Mouse (Mus musculus) bone marrow macrophage, adult 2 months (primary cell): ENCODE data around the gene Vwa2. TPM values are rescaled to one million over a fixed set of nuclear protein-coding genes. Genes with fewer than 3 reads are reported as not detected.

Experiments
- H3K27ac ChIP-seq: 2 replicates; pipeline ENCODE4 v1.5.1; 2012; ENCODE audit warnings: low read depth, low read length; ENCODE audit not compliant: insufficient read depth
- H3K4me1 ChIP-seq: 2 replicates; pipeline ENCODE4 v1.6.1; 2012; ENCODE audit warnings: low read length; ENCODE audit not compliant: control insufficient read depth, insufficient read depth
- H3K4me3 ChIP-seq: 2 replicates; pipeline ENCODE4 v1.5.1; 2012; ENCODE audit warnings: mild to moderate bottlenecking, low read length, moderate library complexity; ENCODE audit not compliant: insufficient read depth
- CTCF ChIP-seq: IDR thresholded peaks from 2 replicates; pipeline ENCODE4 v1.5.1; 2012; ENCODE audit warnings: low read depth, mild to moderate bottlenecking, low read length, moderate library complexity
- POLR2A ChIP-seq: IDR thresholded peaks from 2 replicates; pipeline ENCODE4 v1.6.1; 2012; ENCODE audit warnings: mild to moderate bottlenecking, low read depth, low read length, borderline replicate concordance
- polyA plus RNA-seq: library from polyadenylated mRNA; stranded (reverse); fragments of >200 nt; gene quantifications from 2 replicates; pipeline ENCODE4 v1.2.4, GENCODE M21; 2012; ENCODE audit not compliant: missing spikeins, insufficient read depth, insufficient read length

Vwa2 gene
- polyA plus RNA-seq, result not detected in 2 replicates

- H3K27ac ChIP-seq, result no peak within 1 kb of the TSS
- H3K4me3 ChIP-seq, result no peak within 1 kb of the TSS
- no peak for TF ChIP-seq CTCF
- no peaks in the 10 kb centered on the region for H3K4me1 ChIP-seq
Observed at GRCm38 (mm10) chr19:56873816-56874600, at the start of gene Vwa2. Vwa2 (plus strand) TSS chr19:56874249.

GRCm38 (mm10) chr19:56826047-56826631 is 47.9 kb upstream of the Vwa2 start, which contains the start of gene Tdrd1:
Tdrd1 (plus strand) TSS chr19:56826209.
- Histone ChIP-seq H3K27ac (no peak within 1 kb of the TSS), H3K4me1 (no peaks in the 10 kb centered on the region), H3K4me3 (no peak within 1 kb of the TSS)
- no peak for TF ChIP-seq CTCF
- TF ChIP-seq POLR2A, result no peak

- no peak overlapping the region for H3K4me3 ChIP-seq
- no peak overlapping the region for H3K27ac ChIP-seq
- no peaks in the 10 kb centered on the region for H3K4me1 ChIP-seq
- no peak for TF ChIP-seq POLR2A
- no peak for TF ChIP-seq CTCF
Observed at GRCm38 (mm10) chr19:56828305-56828704, 45.7 kb upstream of the Vwa2 start.

GRCm38 (mm10) chr19:56829267-56829666 is 44.8 kb upstream of the Vwa2 start:
- no peak overlapping the region for H3K27ac ChIP-seq
- TF ChIP-seq CTCF, result no peak
- TF ChIP-seq POLR2A, result no peak
- no peak overlapping the region for H3K4me3 ChIP-seq
- no peaks in the 10 kb centered on the region for H3K4me1 ChIP-seq

GRCm38 (mm10) chr19:56830163-56830562 is 43.9 kb upstream of the Vwa2 start:
- Histone ChIP-seq H3K4me3 (no peak overlapping the region), H3K27ac (no peak overlapping the region), H3K4me1 (no peaks in the 10 kb centered on the region)
- TF ChIP-seq CTCF (no peak), POLR2A (no peak)

GRCm38 (mm10) chr19:56835340-56835739 is 38.7 kb upstream of the Vwa2 start:
- Histone ChIP-seq H3K27ac (no peak overlapping the region), H3K4me1 (no peaks in the 10 kb centered on the region), H3K4me3 (no peak overlapping the region)
- TF ChIP-seq CTCF (no peak), POLR2A (no peak)

GRCm38 (mm10) chr19:56838942-56839706 is 34.9 kb upstream of the Vwa2 start:
- H3K4me3 ChIP-seq, result no peak overlapping the region
- no peaks in the 10 kb centered on the region for H3K4me1 ChIP-seq
- no peak for TF ChIP-seq POLR2A
- TF ChIP-seq CTCF, result no peak
- H3K27ac ChIP-seq, result no peak overlapping the region

- Histone ChIP-seq H3K4me3 (no peak overlapping the region), H3K27ac (no peak overlapping the region), H3K4me1 (no peaks in the 10 kb centered on the region)
- TF ChIP-seq CTCF (no peak), POLR2A (no peak)
Observed at GRCm38 (mm10) chr19:56842974-56843373, 31.1 kb upstream of the Vwa2 start.

GRCm38 (mm10) chr19:56852590-56852989 is 21.5 kb upstream of the Vwa2 start:
- Histone ChIP-seq H3K27ac (no peak overlapping the region), H3K4me1 (no peaks in the 10 kb centered on the region), H3K4me3 (no peak overlapping the region)
- no peak for TF ChIP-seq CTCF
- TF ChIP-seq POLR2A, result no peak

- H3K4me3 ChIP-seq, result no peak overlapping the region
- no peaks in the 10 kb centered on the region for H3K4me1 ChIP-seq
- no peak overlapping the region for H3K27ac ChIP-seq
- no peak for TF ChIP-seq CTCF
- no peak for TF ChIP-seq POLR2A
Observed at GRCm38 (mm10) chr19:56856455-56856854, 17.6 kb upstream of the Vwa2 start.

GRCm38 (mm10) chr19:56867701-56868100 is 6.3 kb upstream of the Vwa2 start:
- TF ChIP-seq CTCF (no peak), POLR2A (no peak)
- H3K4me3 ChIP-seq, result no peak overlapping the region
- no peak overlapping the region for H3K27ac ChIP-seq
- no peaks in the 10 kb centered on the region for H3K4me1 ChIP-seq
